Mouse (Mus musculus): ENCODE results near the gene Slc25a47. TPM values are rescaled to one million over a fixed set of nuclear protein-coding genes. Genes with fewer than 3 reads are reported as not detected.

Slc25a47 gene
- total and polyA plus RNA-seq, 2 experiments from 2014 or later = 10.9 to 12.3 TPM

DNA sequence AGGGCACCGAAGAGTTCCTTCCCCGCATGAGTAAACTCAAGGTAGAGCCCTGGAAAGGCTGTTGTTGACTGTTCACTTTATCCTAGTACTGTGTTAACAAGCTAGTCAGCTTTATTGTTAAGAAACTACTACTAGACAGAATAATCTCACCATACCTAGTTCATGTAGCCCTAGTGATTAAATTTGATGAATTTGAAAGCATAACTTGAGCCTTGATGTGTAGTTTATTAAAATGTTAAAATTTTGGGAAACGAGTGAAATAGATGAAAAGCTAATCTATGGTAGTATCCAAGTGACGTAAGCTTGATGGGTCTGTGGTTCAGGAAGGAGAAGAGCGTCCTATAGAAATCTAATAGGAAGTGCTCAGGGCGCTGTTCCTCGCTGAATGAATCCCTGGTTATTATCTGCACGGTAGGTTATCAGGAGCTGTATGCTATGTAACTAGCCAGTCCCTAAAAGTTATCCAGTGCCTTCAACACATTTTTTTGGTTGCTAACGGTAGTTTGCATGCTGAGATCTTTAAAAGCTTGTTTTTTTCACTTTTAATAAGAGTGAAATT is 40.8 kb upstream of the Slc25a47 start:
- Histone ChIP-seq H3K4me1 (ENCODE audit: insufficient read depth) (peaks cover 12% of the 10 kb centered on the region; the same call in 1 of the 2 replicates), H3K9me3 (ENCODE audit: low read length) (no peaks in the 10 kb centered on the region), H3K27ac (ENCODE audit: low read depth, low read length) (peak overlapping the region; percentile 98; the same call in 1 of the 2 replicates), H3K27me3 (ENCODE audit: insufficient read depth, low read length) (no peaks in the 10 kb centered on the region), H3K9ac (peak overlapping the region; percentile 91), H3K4me2 (ENCODE audit: low read depth) (peak overlapping the region; percentile 45), H3K36me3 (ENCODE audit: insufficient read depth) (no peaks in the 10 kb centered on the region), H3K4me3 (ENCODE audit: low read depth, low read length) (peak overlapping the region; percentile 92)
- 10% methylated on average over 9 of the region's 9 CpGs for WGBS
- DNase-seq (no peak), ATAC-seq (no peak)
- no peak for TF ChIP-seq CTCF (IDR thresholded peaks at IDR 0.05; ENCODE audit: low read depth)

DNA sequence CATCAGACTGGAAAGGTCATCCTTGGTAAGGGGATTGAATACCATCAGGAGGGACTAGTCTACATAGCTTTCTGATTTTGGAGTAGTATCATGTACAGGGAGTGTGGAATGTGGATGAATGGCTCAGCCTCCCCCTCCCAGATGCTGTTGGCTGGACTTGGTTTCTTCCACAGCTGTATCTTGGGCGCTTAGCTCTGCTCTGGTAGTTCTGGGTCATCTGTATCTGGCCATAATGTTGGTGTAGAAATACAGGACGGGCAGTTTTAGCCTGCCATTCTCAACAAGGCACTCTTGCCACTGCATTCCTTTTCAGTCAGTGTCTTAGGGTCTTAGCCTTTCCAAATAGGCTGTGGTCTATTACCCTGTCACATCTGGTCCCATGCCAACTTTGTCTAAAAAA is 34.2 kb upstream of the Slc25a47 start:
- ATAC-seq (no peak), DNase-seq (no peak)
- Histone ChIP-seq H3K27ac (ENCODE audit: low read depth, low read length) (no peak overlapping the region), H3K27me3 (ENCODE audit: insufficient read depth, low read length) (no peaks in the 10 kb centered on the region), H3K9ac (no peak overlapping the region), H3K4me1 (ENCODE audit: insufficient read depth) (no peaks in the 10 kb centered on the region), H3K4me2 (ENCODE audit: low read depth) (no peak overlapping the region), H3K36me3 (ENCODE audit: insufficient read depth) (no peaks in the 10 kb centered on the region), H3K9me3 (ENCODE audit: low read length) (no peaks in the 10 kb centered on the region), H3K4me3 (ENCODE audit: low read depth, low read length) (no peak overlapping the region)
- TF ChIP-seq CTCF (IDR thresholded peaks at IDR 0.05; ENCODE audit: low read depth) = no peak
- 71% methylated on average over 2 of the region's 2 CpGs for WGBS

DNA sequence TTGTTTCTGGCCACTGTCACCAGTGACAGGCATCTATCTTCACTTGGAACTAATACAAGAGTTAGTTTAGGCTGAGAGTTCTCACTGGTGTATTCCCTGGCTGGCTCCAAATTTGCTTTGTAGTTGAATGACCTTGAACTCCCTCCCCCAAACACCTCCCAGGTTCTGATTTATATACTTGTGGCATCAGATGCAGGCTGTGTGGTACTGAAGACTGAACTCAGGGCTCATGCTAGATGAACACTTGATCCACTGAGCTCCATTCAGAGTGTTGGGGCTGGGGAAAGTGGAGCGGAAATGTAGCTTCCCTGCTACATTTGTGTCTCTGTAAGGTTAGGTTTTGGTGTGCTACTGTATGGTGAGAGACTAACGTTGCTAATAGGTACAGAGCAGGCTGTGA is 31.5 kb upstream of the Slc25a47 start:
- DNase-seq = no peak
- no peaks in the 10 kb centered on the region for H3K4me1 ChIP-seq (ENCODE audit: insufficient read depth)
- no peak for ATAC-seq
- H3K9ac ChIP-seq = no peak overlapping the region
- H3K4me3 ChIP-seq (ENCODE audit: low read depth, low read length) = no peak overlapping the region
- no peak overlapping the region for H3K27ac ChIP-seq (ENCODE audit: low read depth, low read length)
- no peaks in the 10 kb centered on the region for H3K9me3 ChIP-seq (ENCODE audit: low read length)
- no peak for TF ChIP-seq CTCF (IDR thresholded peaks at IDR 0.05; ENCODE audit: low read depth)
- 0 out of 2 replicates have a peak, but pooled peaks cover 9% of the 10 kb centered on the region for H3K36me3 ChIP-seq (ENCODE audit: insufficient read depth)
- H3K4me2 ChIP-seq (ENCODE audit: low read depth) = no peak overlapping the region
- no peaks in the 10 kb centered on the region for H3K27me3 ChIP-seq (ENCODE audit: insufficient read depth, low read length)
- WGBS = 84% methylated on average over 2 of the region's 2 CpGs

DNA sequence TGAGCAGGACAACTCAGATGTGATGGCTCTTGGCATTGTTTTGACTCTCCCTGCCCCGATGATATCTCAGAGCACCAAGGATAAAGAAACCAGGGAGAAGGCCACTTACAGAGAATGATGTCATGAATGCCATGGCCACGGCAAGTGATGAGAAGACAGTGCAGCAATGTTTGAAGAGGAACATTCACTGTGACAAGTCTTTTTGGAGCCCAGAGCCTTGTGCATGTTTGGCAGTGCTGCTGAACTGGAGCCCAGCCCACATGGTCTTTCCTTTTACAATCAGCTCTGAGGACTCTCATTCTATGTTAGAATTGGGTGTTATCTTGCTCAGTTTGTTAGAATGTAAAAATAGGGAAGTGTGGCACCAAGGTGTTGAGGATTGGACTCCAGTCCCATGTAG is 27.4 kb upstream of the Slc25a47 start:
- no peak for ATAC-seq
- Histone ChIP-seq H3K4me1 (ENCODE audit: insufficient read depth) (no peaks in the 10 kb centered on the region), H3K36me3 (ENCODE audit: insufficient read depth) (0 out of 2 replicates have a peak, but pooled peaks cover 9% of the 10 kb centered on the region), H3K4me2 (ENCODE audit: low read depth) (no peak overlapping the region), H3K4me3 (ENCODE audit: low read depth, low read length) (no peak overlapping the region), H3K27me3 (ENCODE audit: insufficient read depth, low read length) (no peaks in the 10 kb centered on the region), H3K27ac (ENCODE audit: low read depth, low read length) (no peak overlapping the region), H3K9me3 (ENCODE audit: low read length) (no peaks in the 10 kb centered on the region), H3K9ac (no peak overlapping the region)
- no peak for DNase-seq
- 71% methylated on average over 2 of the region's 2 CpGs for WGBS
- TF ChIP-seq CTCF (IDR thresholded peaks at IDR 0.05; ENCODE audit: low read depth) = no peak

DNA sequence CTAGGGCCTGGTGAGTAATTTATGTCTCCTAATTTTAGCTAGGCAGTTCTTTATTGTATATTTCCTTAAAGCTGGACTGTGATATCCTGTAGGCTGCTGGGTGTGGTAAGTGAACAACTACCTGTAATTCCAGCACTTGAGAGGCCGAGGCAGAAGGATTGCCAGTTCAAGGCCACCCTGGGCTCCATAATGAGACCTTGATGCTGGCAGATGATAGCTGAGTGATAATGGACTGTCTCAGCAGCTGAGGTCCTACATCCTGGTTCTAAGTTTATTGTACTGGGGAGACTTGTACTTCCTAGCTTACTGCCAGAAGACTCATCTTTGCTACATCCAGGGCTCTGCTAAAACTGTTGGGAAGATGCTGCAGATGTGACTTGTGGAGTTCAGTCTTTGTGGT is 26.1 kb upstream of the Slc25a47 start:
- DNase-seq = no peak
- H3K27ac ChIP-seq (ENCODE audit: low read depth, low read length) = no peak overlapping the region
- no peak for ATAC-seq
- no peaks in the 10 kb centered on the region for H3K27me3 ChIP-seq (ENCODE audit: insufficient read depth, low read length)
- WGBS = 100% methylated on average over 1 of the region's 1 CpGs
- TF ChIP-seq CTCF (IDR thresholded peaks at IDR 0.05; ENCODE audit: low read depth) = no peak
- H3K4me1 ChIP-seq (ENCODE audit: insufficient read depth) = no peaks in the 10 kb centered on the region
- H3K9ac ChIP-seq = no peak overlapping the region
- H3K4me2 ChIP-seq (ENCODE audit: low read depth) = no peak overlapping the region
- H3K4me3 ChIP-seq (ENCODE audit: low read depth, low read length) = no peak overlapping the region
- no peaks in the 10 kb centered on the region for H3K9me3 ChIP-seq (ENCODE audit: low read length)
- peaks cover 13% of the 10 kb centered on the region for H3K36me3 ChIP-seq (ENCODE audit: insufficient read depth)

DNA sequence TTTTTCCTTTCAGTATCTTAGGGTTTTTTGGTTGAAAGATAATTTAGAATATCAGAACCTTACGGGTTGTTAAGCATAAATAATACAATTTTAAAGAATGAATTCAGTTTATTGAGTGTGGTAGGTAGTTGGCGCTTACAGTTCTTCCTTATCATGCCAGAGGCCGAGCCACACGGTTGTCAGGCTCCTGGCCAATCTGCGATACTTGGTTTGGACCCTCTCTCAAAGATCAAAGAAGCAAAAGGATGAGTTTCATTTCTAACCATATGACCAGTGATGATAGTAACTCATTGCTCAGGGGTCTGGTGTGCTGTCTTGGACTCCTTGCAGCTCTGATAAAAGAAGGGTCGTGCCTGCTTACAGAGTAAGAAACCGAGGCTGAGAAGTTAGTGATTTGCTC is 25.5 kb upstream of the Slc25a47 start:
- Histone ChIP-seq H3K9me3 (ENCODE audit: low read length) (no peaks in the 10 kb centered on the region), H3K27me3 (ENCODE audit: insufficient read depth, low read length) (no peaks in the 10 kb centered on the region), H3K4me1 (ENCODE audit: insufficient read depth) (no peaks in the 10 kb centered on the region), H3K9ac (no peak overlapping the region), H3K36me3 (ENCODE audit: insufficient read depth) (peaks cover 19% of the 10 kb centered on the region), H3K4me2 (ENCODE audit: low read depth) (no peak overlapping the region), H3K27ac (ENCODE audit: low read depth, low read length) (no peak overlapping the region), H3K4me3 (ENCODE audit: low read depth, low read length) (no peak overlapping the region)
- DNase-seq (no peak), ATAC-seq (no peak)
- 92% methylated on average over 7 of the region's 7 CpGs for WGBS
- TF ChIP-seq CTCF (IDR thresholded peaks at IDR 0.05; ENCODE audit: low read depth) = no peak

DNA sequence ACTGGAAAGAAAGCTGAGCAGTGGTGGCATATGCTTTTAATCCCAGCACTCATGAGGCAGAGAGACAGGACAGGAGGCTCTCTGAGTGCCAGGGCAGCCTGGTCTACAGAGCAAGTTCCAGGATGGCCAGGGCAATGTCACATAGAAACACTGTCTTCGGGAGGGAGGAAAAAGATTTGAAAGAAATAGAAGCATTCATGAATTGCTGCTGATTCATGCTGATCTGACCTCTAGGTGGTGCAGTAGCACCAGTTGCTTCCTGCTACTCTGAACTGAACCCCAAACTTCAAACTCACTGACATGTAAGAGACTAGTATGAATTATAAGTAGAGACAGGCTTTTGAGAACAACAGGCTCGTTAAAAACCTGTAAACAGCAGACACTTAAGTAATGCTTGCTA is 24.7 kb upstream of the Slc25a47 start:
- Histone ChIP-seq H3K9me3 (ENCODE audit: low read length) (no peaks in the 10 kb centered on the region), H3K36me3 (ENCODE audit: insufficient read depth) (peaks cover 19% of the 10 kb centered on the region), H3K27ac (ENCODE audit: low read depth, low read length) (no peak overlapping the region), H3K4me1 (ENCODE audit: insufficient read depth) (no peaks in the 10 kb centered on the region), H3K27me3 (ENCODE audit: insufficient read depth, low read length) (no peaks in the 10 kb centered on the region), H3K9ac (no peak overlapping the region), H3K4me2 (ENCODE audit: low read depth) (no peak overlapping the region), H3K4me3 (ENCODE audit: low read depth, low read length) (no peak overlapping the region)
- ATAC-seq (no peak), DNase-seq (no peak)
- TF ChIP-seq CTCF (IDR thresholded peaks at IDR 0.05; ENCODE audit: low read depth) = peak; percentile 62
- WGBS = 34% methylated on average over 2 of the region's 2 CpGs

Measured in forebrain, postnatal 0 days (tissue).